Mouse (Mus musculus): ENCODE measurements around the gene Pip4k2a. TPM values are rescaled to one million over a fixed set of nuclear protein-coding genes. Genes with fewer than 3 reads are reported as not detected.

Gene Pip4k2a
- polyA plus RNA-seq, 1 experiment, result not detected

DNA sequence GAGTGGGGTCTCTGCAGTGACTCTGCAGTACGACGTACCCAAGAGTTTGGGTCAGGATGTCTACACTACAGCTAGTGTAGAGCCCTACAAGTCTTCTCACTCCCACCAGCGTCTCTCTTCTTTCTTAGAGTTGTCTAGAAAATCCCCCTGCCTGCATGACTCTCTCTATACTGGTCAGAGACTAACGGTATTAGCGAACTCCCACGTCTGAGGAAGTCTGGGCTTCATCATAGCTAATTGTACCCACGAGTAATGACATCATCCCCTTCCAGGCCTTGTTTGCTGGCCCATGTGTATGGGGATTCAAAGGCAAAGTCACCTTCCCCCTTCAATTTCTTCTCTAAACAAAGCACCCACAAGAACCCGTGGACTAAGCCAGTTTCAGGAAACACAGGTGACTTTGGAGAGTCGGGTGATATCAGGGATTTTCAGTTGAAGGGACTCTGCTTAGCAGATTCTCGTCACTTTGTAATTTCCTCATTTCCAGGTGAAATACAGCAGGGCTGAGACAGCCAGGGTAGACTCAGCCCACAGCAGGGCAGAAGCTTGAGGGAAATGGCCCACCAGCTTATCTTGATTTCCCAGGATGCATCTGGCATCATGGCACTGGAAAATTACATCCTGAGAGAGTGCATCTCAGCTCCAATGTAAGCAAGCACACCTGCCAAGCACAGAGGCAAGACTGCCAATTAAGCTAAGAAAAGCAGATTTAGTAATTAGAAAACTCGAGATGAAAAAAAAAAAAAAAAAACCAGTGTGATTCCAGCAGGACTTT is 107.5 kb downstream of the Pip4k2a start:
- TF ChIP-seq POLR2A (IDR thresholded peaks at IDR 0.05; ENCODE audit: insufficient read depth, low read depth, low read length) (no peak), CTCF (IDR thresholded peaks at IDR 0.05; ENCODE audit: insufficient read depth, low read depth, low read length) (no peak)
- Histone ChIP-seq H3K27ac (ENCODE audit: insufficient read depth, low read depth, low read length) (no peak overlapping the region), H3K4me1 (ENCODE audit: control insufficient read depth, insufficient read depth, low read length) (0 out of 2 replicates have a peak, but pooled peaks cover 2% of the 10 kb centered on the region), H3K4me3 (ENCODE audit: insufficient read depth, low read depth, low read length) (no peak overlapping the region)
- WGBS, result 57% methylated on average over 11 of the region's 11 CpGs

DNA sequence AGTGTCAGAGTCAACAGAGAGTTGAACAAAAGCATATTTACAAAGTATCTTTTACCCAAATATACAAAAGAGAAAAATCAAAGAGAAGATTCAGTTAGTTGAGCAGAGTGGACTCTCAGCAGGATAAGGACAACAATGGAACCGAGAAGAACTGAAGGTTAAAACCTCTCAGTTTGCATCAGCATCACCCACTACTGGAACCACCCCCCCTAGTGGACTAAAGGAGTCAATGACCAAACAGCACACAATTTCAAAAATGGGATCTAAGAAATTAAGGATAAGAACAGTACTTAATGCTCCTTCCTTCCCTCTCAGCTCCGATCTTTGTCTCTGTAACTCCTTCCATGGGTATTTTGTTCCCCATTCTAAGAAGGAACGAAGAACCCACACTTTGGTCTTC is 113.6 kb downstream of the Pip4k2a start:
- Histone ChIP-seq H3K4me3 (ENCODE audit: insufficient read depth, low read depth, low read length) (no peak overlapping the region), H3K27ac (ENCODE audit: insufficient read depth, low read depth, low read length) (no peak overlapping the region), H3K4me1 (ENCODE audit: control insufficient read depth, insufficient read depth, low read length) (no peaks in the 10 kb centered on the region)
- 89% methylated on average over 3 of the region's 3 CpGs for WGBS
- no peak for TF ChIP-seq CTCF (IDR thresholded peaks at IDR 0.05; ENCODE audit: insufficient read depth, low read depth, low read length)
- no peak for TF ChIP-seq POLR2A (IDR thresholded peaks at IDR 0.05; ENCODE audit: insufficient read depth, low read depth, low read length)

DNA sequence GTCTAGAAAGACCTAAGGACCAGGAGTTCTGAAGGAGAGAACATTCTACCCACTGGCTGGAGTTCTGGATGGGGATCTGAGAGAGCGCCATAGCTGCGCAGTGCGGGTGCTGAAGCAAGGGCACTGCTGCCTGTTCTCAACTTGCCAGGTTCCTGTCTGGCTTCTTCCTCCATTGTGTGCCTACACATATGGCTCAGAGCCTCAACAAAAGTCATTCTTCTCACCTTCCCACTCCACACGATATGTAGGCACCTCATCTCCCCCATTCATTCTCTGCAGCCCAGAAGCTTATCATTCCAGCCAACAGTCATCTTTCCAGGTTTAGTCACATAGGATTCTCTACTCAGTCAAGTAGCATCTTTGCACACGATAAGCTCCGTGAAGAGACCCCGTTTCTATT is 123.3 kb downstream of the Pip4k2a start:
- H3K4me1 ChIP-seq (ENCODE audit: control insufficient read depth, insufficient read depth, low read length), result no peaks in the 10 kb centered on the region
- no peak overlapping the region for H3K4me3 ChIP-seq (ENCODE audit: insufficient read depth, low read depth, low read length)
- TF ChIP-seq CTCF (IDR thresholded peaks at IDR 0.05; ENCODE audit: insufficient read depth, low read depth, low read length) (no peak), POLR2A (IDR thresholded peaks at IDR 0.05; ENCODE audit: insufficient read depth, low read depth, low read length) (no peak)
- H3K27ac ChIP-seq (ENCODE audit: insufficient read depth, low read depth, low read length), result no peak overlapping the region
- WGBS, result 90% methylated on average over 7 of the region's 7 CpGs

DNA sequence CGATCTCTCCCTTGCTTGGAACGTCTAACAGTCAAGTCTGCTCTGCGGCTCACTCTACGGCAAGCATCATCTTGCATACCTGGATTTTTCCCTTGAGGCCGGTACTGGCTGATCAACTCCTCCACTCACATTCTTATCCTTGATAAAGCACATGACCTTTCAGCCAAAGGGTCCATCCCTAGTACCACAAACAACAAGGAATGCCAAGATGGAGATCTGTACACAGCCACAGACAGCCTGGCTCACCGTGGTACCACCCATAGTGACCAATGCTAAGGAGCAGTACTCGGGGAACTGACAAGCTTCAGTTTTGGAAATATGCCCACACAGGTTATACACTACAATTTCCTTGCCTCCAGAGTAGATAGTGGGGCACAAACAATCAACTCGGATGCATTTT is 123.9 kb downstream of the Pip4k2a start:
- TF ChIP-seq CTCF (IDR thresholded peaks at IDR 0.05; ENCODE audit: insufficient read depth, low read depth, low read length) (no peak), POLR2A (IDR thresholded peaks at IDR 0.05; ENCODE audit: insufficient read depth, low read depth, low read length) (no peak)
- Histone ChIP-seq H3K4me1 (ENCODE audit: control insufficient read depth, insufficient read depth, low read length) (no peaks in the 10 kb centered on the region), H3K27ac (ENCODE audit: insufficient read depth, low read depth, low read length) (no peak overlapping the region), H3K4me3 (ENCODE audit: insufficient read depth, low read depth, low read length) (no peak overlapping the region)
- WGBS, result 91% methylated on average over 8 of the region's 8 CpGs

DNA sequence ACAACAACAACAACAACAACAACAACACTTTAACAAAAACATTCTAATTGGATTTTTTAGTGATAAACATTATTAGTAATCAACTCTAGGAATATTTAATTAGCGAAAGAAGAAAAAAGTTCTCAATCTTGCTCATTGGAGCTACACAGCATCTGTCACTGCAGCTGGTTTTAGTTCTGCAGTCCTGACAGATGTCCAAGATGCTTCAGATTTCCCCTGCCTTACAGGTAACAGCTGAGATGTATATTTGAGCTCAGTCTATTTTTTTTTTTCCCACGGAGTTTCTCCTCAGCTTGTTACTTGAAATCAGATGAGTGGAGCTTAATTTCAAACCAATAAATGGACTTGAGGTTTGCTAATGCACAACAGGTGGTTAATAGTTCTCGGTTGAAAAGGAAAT is 124.5 kb downstream of the Pip4k2a start:
- Histone ChIP-seq H3K4me3 (ENCODE audit: insufficient read depth, low read depth, low read length) (no peak overlapping the region), H3K4me1 (ENCODE audit: control insufficient read depth, insufficient read depth, low read length) (no peaks in the 10 kb centered on the region), H3K27ac (ENCODE audit: insufficient read depth, low read depth, low read length) (no peak overlapping the region)
- 67% methylated on average over 3 of the region's 3 CpGs for WGBS
- TF ChIP-seq CTCF (IDR thresholded peaks at IDR 0.05; ENCODE audit: insufficient read depth, low read depth, low read length), result no peak
- TF ChIP-seq POLR2A (IDR thresholded peaks at IDR 0.05; ENCODE audit: insufficient read depth, low read depth, low read length), result no peak

DNA sequence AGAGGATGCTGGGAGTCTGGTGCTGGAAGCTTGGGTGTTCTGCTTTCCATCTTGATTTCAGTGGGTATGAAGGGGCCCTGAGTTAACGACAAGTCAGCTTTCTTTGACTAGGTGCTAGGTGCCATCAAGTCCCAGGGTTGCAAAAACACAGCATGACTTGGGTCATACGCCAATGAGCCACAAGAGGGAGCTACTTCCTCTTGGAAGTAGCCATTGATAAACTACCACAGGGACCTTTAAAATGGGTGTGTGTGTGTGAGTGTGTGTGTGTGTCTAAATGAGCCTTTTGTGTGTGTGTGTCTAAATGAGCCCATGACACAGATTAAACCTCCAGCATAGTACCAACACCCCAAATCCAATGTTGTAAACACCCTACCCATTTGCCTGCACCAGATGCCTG is 125.1 kb downstream of the Pip4k2a start:
- H3K4me1 ChIP-seq (ENCODE audit: control insufficient read depth, insufficient read depth, low read length), result no peaks in the 10 kb centered on the region
- no peak overlapping the region for H3K4me3 ChIP-seq (ENCODE audit: insufficient read depth, low read depth, low read length)
- no peak overlapping the region for H3K27ac ChIP-seq (ENCODE audit: insufficient read depth, low read depth, low read length)
- 16% methylated on average over 2 of the region's 2 CpGs for WGBS
- no peak for TF ChIP-seq POLR2A (IDR thresholded peaks at IDR 0.05; ENCODE audit: insufficient read depth, low read depth, low read length)

DNA sequence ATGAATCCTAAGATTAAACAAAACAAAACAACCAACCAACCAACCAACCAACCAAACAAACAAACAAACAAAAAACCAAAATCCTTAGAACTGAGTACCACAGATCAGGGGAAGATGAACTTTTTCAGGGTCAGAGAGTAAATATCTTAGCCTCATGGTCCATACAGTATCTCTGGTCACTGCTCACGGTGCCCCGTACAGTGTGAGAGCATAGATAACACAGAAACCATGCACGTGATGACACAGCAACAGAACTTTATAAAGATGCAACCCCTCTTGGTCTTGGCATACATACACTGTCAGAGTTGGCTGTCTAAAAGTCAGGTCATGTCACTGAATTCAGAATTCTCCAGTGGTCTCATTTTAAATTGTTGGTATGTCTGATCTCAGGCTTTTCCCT is 126.8 kb downstream of the Pip4k2a start:
- WGBS, result 99% methylated on average over 3 of the region's 3 CpGs
- Histone ChIP-seq H3K4me1 (ENCODE audit: control insufficient read depth, insufficient read depth, low read length) (no peaks in the 10 kb centered on the region), H3K27ac (ENCODE audit: insufficient read depth, low read depth, low read length) (no peak overlapping the region), H3K4me3 (ENCODE audit: insufficient read depth, low read depth, low read length) (no peak overlapping the region)
- TF ChIP-seq CTCF (IDR thresholded peaks at IDR 0.05; ENCODE audit: insufficient read depth, low read depth, low read length) (no peak), POLR2A (IDR thresholded peaks at IDR 0.05; ENCODE audit: insufficient read depth, low read depth, low read length) (no peak)

DNA sequence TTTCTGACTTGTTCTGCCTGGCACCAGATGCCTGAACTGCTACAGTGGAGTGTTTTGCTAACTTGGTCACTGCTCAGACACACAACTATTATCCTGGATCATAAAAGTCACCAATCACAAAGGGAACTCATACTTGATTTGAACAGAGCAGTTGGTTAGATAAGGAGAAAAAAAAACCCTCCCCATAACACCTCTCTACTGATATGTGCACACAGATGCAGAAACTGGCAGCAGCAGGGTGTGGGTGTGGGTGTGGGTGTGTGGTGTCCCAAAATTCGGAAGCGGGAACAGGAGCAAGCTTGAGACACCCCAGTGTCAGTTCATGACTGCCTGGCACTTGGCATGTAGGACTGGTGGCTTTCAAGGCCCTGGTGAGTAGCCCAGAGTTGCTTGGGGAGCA is 130.9 kb downstream of the Pip4k2a start:
- WGBS, result 57% methylated on average over 2 of the region's 2 CpGs
- H3K4me3 ChIP-seq (ENCODE audit: insufficient read depth, low read depth, low read length), result no peak overlapping the region
- H3K27ac ChIP-seq (ENCODE audit: insufficient read depth, low read depth, low read length), result no peak overlapping the region
- no peaks in the 10 kb centered on the region for H3K4me1 ChIP-seq (ENCODE audit: control insufficient read depth, insufficient read depth, low read length)
- TF ChIP-seq POLR2A (IDR thresholded peaks at IDR 0.05; ENCODE audit: insufficient read depth, low read depth, low read length) (no peak), CTCF (IDR thresholded peaks at IDR 0.05; ENCODE audit: insufficient read depth, low read depth, low read length) (no peak)

DNA sequence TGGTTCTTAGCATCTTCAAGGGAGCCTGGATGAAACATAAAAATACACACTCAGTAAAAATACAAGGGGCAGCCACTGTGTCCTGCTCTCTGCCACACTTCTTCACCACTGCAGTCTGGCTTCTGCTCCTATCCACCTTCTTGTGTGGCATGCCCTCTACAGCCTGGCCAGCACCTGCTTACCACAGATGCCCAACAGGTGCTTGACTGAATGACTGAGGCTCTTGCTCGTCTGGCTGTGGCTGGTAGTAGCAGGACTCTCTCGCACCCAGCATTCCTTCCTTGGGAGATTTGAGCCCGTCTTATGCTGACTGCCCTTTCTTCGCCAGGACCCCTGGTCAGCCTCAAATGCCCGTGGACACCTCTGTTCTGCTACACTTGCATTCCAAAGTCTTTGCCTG is 133.2 kb downstream of the Pip4k2a start:
- Histone ChIP-seq H3K27ac (ENCODE audit: insufficient read depth, low read depth, low read length) (no peak overlapping the region), H3K4me1 (ENCODE audit: control insufficient read depth, insufficient read depth, low read length) (no peaks in the 10 kb centered on the region), H3K4me3 (ENCODE audit: insufficient read depth, low read depth, low read length) (no peak overlapping the region)
- WGBS, result 97% methylated on average over 5 of the region's 5 CpGs
- no peak for TF ChIP-seq CTCF (IDR thresholded peaks at IDR 0.05; ENCODE audit: insufficient read depth, low read depth, low read length)
- TF ChIP-seq POLR2A (IDR thresholded peaks at IDR 0.05; ENCODE audit: insufficient read depth, low read depth, low read length), result no peak
